Mouse (Mus musculus) midbrain, embryonic 11.5 days (tissue): ENCODE results near the gene Pxk. TPM values are rescaled to one million over a fixed set of nuclear protein-coding genes. Genes with fewer than 3 reads are reported as not detected.
A peak's percentile ranks its signal among the peaks of the same experiment; 100 is the strongest.

ENCODE experiments used
- ATAC-seq: fragments of 200-750 bp; cut with Nextera tagmentation; 2 replicates; pipeline ENCODE4 v1.8.0; 2017; ENCODE audit warnings: moderate TSS enrichment, moderate library complexity; ENCODE audit not compliant: low FRiP score
- DNase-seq: peaks from one replicate; pipeline ENCODE4 v3.0.0; 2015; ENCODE audit warnings: low spot score; ENCODE audit errors: missing footprints
- H3K27ac ChIP-seq: fragments of 300-500 bp; sonication (generic); 2 replicates; pipeline ENCODE4 v1.5.1; 2014; ENCODE audit warnings: low read depth, low read length
- H3K27me3 ChIP-seq: fragments of 300-500 bp; sonication (generic); 2 replicates; pipeline ENCODE4 v1.6.1; 2014; ENCODE audit warnings: mild to moderate bottlenecking, low read length, moderate library complexity, mixed read lengths; ENCODE audit not compliant: control insufficient read depth, insufficient read depth
- H3K36me3 ChIP-seq: fragments of 300-500 bp; sonication (generic); 2 replicates; pipeline ENCODE4 v1.6.1; 2014; ENCODE audit warnings: mild to moderate bottlenecking, low read length, moderate library complexity, mixed read lengths; ENCODE audit not compliant: control insufficient read depth, insufficient read depth
- H3K4me1 ChIP-seq: fragments of 300-500 bp; sonication (generic); 2 replicates; pipeline ENCODE4 v1.6.1; 2014; ENCODE audit warnings: low read length; ENCODE audit not compliant: control insufficient read depth, insufficient read depth
- H3K4me2 ChIP-seq: fragments of 300-500 bp; sonication (generic); 2 replicates; pipeline ENCODE4 v1.6.1; 2014; ENCODE audit warnings: mild to moderate bottlenecking, moderate library complexity
- H3K4me3 ChIP-seq: fragments of 300-500 bp; sonication (generic); 2 replicates; pipeline ENCODE4 v1.5.1; 2014; ENCODE audit warnings: low read depth, low read length
- H3K9ac ChIP-seq: fragments of 300-500 bp; sonication (generic); 2 replicates; pipeline ENCODE4 v1.6.1; 2014; ENCODE audit warnings: low read length
- H3K9me3 ChIP-seq: fragments of 300-500 bp; sonication (generic); 2 replicates; pipeline ENCODE4 v1.6.1; 2016; ENCODE audit warnings: low read length; ENCODE audit not compliant: control insufficient read depth
- WGBS: fragments of 180-500 bp; shearing (Covaris S2); extraction: QIAGEN DNeasy Blood & Tissue Kit; methylation state at CpG from one replicate; pipeline ENCODE4 v1.1.7; 2014; 5-methylcytosine and 5-hydroxymethylcytosine counted together
- polyA plus RNA-seq: library from polyadenylated mRNA; unstranded; fragments of >200 nt; fragmentation: Nextera tagmentation; extraction: Ambion mirVana; gene quantifications from 2 replicates; pipeline ENCODE4 v1.2.1, GENCODE M21; 2014

Gene Pxk
- polyA plus RNA-seq: 23.2 and 23.4 TPM in 2 replicates

DNA sequence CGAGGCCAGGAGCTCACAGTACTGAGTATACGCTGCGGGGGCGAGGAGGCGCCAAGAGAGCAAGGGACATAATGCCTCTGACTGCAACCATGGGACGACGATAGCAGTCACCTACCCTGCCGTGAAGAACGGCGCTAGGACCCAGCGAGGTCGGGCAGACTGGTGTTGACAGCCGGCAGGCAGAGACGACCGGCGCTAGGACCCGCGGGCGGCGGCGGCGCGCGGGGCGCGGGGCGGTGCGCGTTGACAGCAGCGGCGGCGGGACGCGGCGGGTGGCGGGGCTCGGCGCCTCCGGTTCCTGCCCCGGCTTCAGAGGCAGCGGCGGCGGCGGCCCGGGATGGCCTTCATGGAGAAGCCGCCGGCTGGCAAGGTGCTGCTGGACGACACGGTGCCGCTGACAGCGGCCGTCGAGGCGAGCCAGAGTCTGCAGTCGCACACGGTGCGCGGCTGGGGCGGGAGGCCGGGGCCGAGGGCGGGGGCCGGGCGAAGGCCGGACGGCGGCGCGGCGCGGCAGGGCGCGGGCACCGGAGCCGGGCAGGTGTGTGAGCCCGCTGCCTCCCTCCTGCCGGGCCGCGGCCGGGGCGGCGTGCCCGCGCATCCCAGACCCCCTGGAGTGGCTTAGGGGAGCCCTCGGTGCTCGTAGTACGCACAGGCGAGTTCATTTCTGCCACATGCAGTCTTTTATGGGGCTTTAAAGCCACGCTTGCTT lies at the start of gene Pxk:
Gene Pxk (plus strand): TSS at position 234 of the 709 bp plus-strand sequence.
- DNase-seq: peak; percentile 99
- Histone ChIP-seq H3K36me3 (no peaks in the 10 kb centered on the region), H3K9ac (peak within 1 kb of the TSS; percentile 79), H3K4me2 (peak within 1 kb of the TSS; percentile 61), H3K4me3 (peak within 1 kb of the TSS; percentile 82), H3K27me3 (no peaks in the 10 kb centered on the region), H3K27ac (no peak within 1 kb of the TSS), H3K4me1 (peaks cover 3% of the 10 kb centered on the region; the same call in 1 of the 2 replicates), H3K9me3 (no peaks in the 10 kb centered on the region)
- WGBS: under 1% methylated on average over 64 of the region's 89 CpGs
- ATAC-seq: peak; percentile 96

DNA sequence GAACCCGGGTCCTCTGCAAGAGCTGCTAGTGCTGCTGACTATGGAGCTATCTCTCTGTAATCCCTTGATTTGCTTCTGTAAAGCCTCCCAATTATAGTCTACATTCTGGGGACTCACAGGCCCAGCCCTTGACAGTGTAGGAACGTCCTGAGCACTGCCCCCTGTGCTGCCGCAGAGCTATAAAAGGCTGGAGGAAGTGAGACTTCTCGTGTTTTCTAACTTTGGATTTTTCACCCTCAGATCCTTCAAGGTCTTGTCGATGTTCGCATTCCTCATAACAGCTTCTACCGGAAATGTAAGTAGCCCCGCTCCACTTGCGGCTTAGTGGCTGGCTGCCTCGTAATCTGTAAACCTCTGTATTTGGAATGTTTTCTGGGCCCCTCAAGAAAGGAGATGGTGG lies 48.7 kb upstream of the Pxk start:
- Histone ChIP-seq H3K36me3 (no peaks in the 10 kb centered on the region), H3K27me3 (no peaks in the 10 kb centered on the region)
- no peak for DNase-seq

DNA sequence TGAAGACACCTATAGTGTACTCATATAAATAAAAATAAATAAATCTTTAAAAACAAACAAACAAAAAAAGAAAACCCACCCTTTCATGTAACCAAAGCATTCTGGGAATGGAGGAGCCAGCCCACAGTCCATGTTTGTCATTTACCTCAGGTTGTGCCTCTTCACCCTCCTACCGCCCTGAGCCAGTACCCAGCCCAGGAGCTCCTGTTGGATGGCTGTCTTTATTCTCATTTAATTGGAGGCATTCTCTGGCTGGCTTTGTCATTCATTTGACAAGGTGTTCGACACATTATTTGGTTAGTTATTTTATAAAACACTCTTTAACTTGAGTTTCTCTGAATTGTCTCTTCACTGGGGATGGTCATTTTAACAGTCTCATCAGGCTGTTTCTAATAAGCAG lies 46.1 kb upstream of the Pxk start:
- H3K9ac ChIP-seq: no peak overlapping the region
- 85% methylated on average over 2 of the region's 2 CpGs for WGBS

More for the DNA sequence above, 48.7 kb upstream of the Pxk start:
- Histone ChIP-seq H3K4me3 (no peak overlapping the region), H3K27ac (no peak overlapping the region), H3K9me3 (no peaks in the 10 kb centered on the region), H3K4me2 (no peak overlapping the region), H3K4me1 (no peaks in the 10 kb centered on the region; the same call in 1 of the 2 replicates), H3K9ac (no peak overlapping the region)
- 95% methylated on average over 10 of the region's 10 CpGs for WGBS
- ATAC-seq: no peak

DNA sequence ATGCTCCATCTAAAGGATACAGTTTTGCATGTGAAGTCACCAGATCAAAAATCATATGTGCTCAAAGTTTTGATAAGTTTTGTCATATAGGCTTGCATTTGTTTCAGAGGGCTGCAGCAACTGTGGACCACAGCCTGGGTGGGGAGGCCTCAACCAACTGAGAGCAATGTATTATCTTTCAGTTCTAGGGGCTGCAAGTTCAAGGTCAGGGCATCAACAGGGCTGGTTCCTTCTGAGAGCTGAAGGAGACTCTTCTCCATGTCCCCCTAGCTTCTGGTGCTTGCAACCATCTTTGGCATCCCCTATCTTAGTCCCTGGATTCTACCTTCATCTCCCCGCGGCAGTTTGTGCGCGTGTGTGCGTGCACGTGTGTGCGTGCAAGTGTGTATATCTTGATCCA lies 45.4 kb upstream of the Pxk start:
- WGBS: 98% methylated on average over 7 of the region's 7 CpGs
- H3K4me1 ChIP-seq: no peaks in the 10 kb centered on the region; the same call in 1 of the 2 replicates
- no peak overlapping the region for H3K4me3 ChIP-seq
- H3K27ac ChIP-seq: no peak overlapping the region
- H3K27me3 ChIP-seq: no peaks in the 10 kb centered on the region
- DNase-seq: no peak
- no peak for ATAC-seq
- no peak overlapping the region for H3K4me2 ChIP-seq
- H3K9ac ChIP-seq: no peak overlapping the region
- H3K36me3 ChIP-seq: no peaks in the 10 kb centered on the region
- no peaks in the 10 kb centered on the region for H3K9me3 ChIP-seq

More for the DNA sequence above, 46.1 kb upstream of the Pxk start:
- Histone ChIP-seq H3K36me3 (no peaks in the 10 kb centered on the region), H3K27me3 (no peaks in the 10 kb centered on the region), H3K4me3 (no peak overlapping the region), H3K27ac (no peak overlapping the region), H3K9me3 (no peaks in the 10 kb centered on the region), H3K4me2 (no peak overlapping the region), H3K4me1 (no peaks in the 10 kb centered on the region; the same call in 1 of the 2 replicates)
- DNase-seq (no peak), ATAC-seq (no peak)

DNA sequence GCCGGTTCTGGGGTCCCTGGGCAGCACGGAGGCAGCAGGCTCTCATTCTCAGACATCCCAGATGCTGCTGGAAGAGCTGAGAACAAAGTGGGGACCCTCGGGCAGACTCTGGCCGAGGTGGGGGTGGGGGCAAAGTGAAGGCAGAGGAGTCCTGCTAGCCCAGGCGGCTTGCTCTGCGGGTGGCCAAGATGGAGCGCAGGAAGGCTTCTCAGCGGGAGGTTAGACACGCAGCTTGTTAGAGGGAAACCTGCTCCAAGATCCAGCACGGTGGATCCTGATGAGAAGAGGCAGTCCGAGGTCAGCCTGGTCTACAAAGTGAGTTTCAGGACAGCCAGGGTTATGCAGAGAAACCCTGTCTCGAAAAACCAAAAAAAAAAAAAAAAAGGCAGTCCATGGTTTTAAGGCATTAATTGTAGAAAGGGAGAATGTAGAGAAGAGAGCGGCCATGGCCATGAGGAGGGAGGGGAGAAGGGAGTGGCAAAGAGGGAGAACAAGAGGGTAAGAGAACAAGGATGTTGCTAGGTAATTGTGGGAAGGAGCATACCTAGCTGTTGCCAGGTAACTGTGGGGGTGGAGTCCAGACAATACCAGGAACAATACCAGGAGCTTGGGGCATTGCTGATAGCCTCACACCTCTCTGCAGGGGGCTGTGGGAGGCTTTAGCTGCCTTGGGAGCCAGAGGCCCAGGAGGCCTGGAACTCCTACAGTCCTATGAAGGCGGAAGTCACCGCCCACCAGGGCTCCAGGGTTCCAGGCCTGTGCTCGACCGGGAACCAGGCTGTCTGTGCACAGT lies 43.5 kb upstream of the Pxk start:
- Histone ChIP-seq H3K27me3 (no peaks in the 10 kb centered on the region), H3K4me3 (no peak overlapping the region), H3K9me3 (no peaks in the 10 kb centered on the region), H3K36me3 (no peaks in the 10 kb centered on the region), H3K4me1 (no peaks in the 10 kb centered on the region; the same call in 1 of the 2 replicates), H3K9ac (no peak overlapping the region), H3K4me2 (no peak overlapping the region), H3K27ac (no peak overlapping the region)
- DNase-seq: peak; percentile 85
- ATAC-seq: peak; percentile 27; the same call in 1 of the 2 replicates
- 23% methylated on average over 17 of the region's 17 CpGs for WGBS

DNA sequence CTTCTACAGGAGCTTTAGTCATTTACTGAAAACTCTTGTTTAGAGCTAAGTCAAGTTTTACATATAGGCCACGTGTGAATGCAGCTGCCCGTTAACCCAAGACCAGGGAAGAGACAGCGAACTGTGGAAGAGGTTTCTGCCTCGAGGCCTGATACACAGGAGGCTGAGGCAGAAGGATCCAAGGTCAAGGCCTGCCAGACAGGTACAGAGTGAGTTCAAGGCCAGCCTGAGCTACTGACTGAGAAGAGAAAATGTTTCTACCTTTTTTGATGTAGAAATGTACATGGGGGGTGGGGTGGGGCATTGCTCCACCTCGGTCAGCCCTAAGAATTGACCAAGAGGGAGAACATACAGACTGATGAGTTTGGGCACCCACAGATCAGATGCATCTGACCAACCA lies 41.9 kb upstream of the Pxk start:
- H3K4me1 ChIP-seq: no peaks in the 10 kb centered on the region; the same call in 1 of the 2 replicates
- no peak overlapping the region for H3K4me2 ChIP-seq
- H3K27ac ChIP-seq: no peak overlapping the region
- no peak for DNase-seq
- no peak for ATAC-seq
- H3K36me3 ChIP-seq: no peaks in the 10 kb centered on the region
- H3K4me3 ChIP-seq: no peak overlapping the region
- no peaks in the 10 kb centered on the region for H3K9me3 ChIP-seq
- 89% methylated on average over 5 of the region's 5 CpGs for WGBS
- H3K27me3 ChIP-seq: no peaks in the 10 kb centered on the region
- no peak overlapping the region for H3K9ac ChIP-seq

DNA sequence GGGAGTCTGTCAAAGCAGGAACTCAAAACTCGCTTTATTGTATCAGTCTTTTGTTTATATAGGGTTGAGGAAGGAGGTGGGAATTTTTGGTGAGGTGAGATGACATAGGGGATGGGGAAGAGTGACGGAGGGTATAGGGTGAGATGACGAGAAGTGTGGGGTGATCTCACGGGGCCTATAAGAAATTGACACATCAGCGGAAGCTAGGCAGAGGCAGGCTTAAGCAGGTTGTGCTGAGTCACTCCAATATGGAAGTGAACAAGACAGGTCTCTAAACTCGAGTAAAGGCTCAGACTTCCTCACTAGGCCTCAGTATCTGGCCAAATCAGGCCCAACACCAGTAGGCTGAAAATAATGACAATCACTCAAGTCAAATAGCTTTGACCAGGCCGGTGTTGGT lies 38.1 kb upstream of the Pxk start:
- Histone ChIP-seq H3K4me3 (no peak overlapping the region), H3K4me2 (no peak overlapping the region), H3K4me1 (0 out of 2 replicates have a peak, but pooled peaks cover 3% of the 10 kb centered on the region), H3K27ac (no peak overlapping the region), H3K9ac (no peak overlapping the region), H3K36me3 (no peaks in the 10 kb centered on the region), H3K9me3 (no peaks in the 10 kb centered on the region), H3K27me3 (no peaks in the 10 kb centered on the region)
- ATAC-seq: no peak
- DNase-seq: no peak
- WGBS: 90% methylated on average over 7 of the region's 7 CpGs

DNA sequence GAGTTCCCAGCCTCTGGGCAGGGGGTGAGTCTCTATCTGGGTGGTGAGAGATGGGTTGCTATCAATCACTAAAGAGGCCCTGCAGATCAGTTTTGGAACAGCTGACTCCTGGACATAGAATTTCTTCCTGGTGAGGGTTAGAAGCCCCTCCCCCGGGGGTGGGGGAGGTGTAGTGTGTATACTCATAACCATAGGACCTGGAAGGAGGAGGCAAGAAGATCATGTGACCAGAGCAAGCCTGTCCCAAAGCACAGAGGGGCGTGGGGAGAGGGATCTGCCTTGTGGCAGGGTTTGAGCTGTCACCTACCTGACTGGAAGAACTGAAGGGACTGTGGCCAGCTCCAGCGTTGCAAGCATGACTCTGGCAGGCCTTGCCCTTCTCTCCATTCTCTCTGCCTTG lies 35.9 kb upstream of the Pxk start:
- no peaks in the 10 kb centered on the region for H3K27me3 ChIP-seq
- H3K9ac ChIP-seq: no peak overlapping the region
- H3K9me3 ChIP-seq: no peaks in the 10 kb centered on the region
- H3K36me3 ChIP-seq: no peaks in the 10 kb centered on the region
- H3K4me3 ChIP-seq: no peak overlapping the region
- DNase-seq (no peak), ATAC-seq (peak; percentile 71; the same call in 1 of the 2 replicates)
- H3K27ac ChIP-seq: no peak overlapping the region
- WGBS: 43% methylated on average over 3 of the region's 3 CpGs
- no peak overlapping the region for H3K4me2 ChIP-seq
- 0 out of 2 replicates have a peak, but pooled peaks cover 3% of the 10 kb centered on the region for H3K4me1 ChIP-seq
